Mouse (Mus musculus): ENCODE results near the gene Map2k5.

DNA sequence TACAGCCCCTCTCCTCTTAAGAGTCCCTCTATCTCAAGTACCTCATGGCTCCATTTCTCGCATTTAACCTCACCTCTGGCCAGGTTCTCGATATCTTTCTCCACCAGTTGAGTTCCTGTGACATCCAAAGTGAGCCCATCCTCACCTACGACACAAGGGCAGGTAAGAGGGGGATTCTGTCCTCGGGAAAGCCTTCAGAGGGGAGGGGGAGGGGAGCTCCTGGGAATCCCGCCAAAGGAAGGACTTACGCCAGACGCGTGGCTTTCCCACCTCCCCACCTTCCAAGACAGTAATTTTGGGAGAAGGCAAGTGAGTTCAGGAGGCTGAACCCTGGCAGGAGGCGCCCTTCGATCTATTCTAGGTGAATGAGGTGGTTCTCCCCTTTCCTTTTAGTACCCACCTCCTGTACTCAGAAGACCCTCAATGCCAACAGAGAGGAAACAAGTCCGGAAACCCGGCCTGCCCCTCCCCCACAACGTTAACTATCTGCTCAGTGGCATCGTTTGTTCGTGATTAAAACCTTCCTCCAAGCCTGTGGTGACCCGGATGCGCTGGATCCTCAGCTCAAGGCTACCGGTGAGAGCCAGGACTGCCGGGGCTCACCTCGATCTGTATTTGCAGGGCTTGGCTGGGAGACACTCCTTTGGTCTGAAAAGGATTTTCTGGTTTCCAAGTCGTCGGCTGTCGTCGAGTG lies 235.9 kb downstream of the Map2k5 start:
- TF ChIP-seq CTCF (IDR thresholded peaks at IDR 0.05; ENCODE audit: borderline replicate concordance, extremely low read depth, insufficient read depth, insufficient read length) (no peak), POLR2A (IDR thresholded peaks at IDR 0.05; ENCODE audit: borderline replicate concordance, extremely low read depth, insufficient read depth, insufficient read length, poor library complexity, severe bottlenecking) (no peak)

Measured in brain, embryonic 14.5 days (tissue).